Mouse (Mus musculus) erythroid progenitor cell, adult 5-6 weeks (primary cell): ENCODE data around the gene Foxk2. TPM values are rescaled to one million over a fixed set of nuclear protein-coding genes. Genes with fewer than 3 reads are reported as not detected.
A peak's percentile ranks its signal among the peaks of the same experiment; 100 is the strongest.

ENCODE experiments used
- ATAC-seq: replicated peaks from 2 replicates; pipeline ENCODE4 v1.8.0; 2016; ENCODE audit warnings: moderate number of reproducible peaks, mild to moderate bottlenecking, moderate TSS enrichment, inconsistent platforms; ENCODE audit not compliant: poor library complexity, low FRiP score, severe bottlenecking
- total RNA-seq, 2 experiments: library from RNA; stranded (forward) in 1 of 2; stranded (reverse) in 1 of 2; fragments of 150-400 nt in 1 of 2; fragments of 186-747, 209-891 nt in 1 of 2; gene quantifications; 2 replicates each; pipeline versions ENCODE4 v1.2.3 to v1.2.4; 2015 to 2017; ENCODE audit warnings: low replicate concordance in 2 of 2

Gene Foxk2
- total RNA-seq (2015; ENCODE audit: low replicate concordance) (16.6 and 18.4 TPM in 2 replicates), total RNA-seq (2017; ENCODE audit: low replicate concordance) (15.8 and 32.2 TPM in 2 replicates)

DNA sequence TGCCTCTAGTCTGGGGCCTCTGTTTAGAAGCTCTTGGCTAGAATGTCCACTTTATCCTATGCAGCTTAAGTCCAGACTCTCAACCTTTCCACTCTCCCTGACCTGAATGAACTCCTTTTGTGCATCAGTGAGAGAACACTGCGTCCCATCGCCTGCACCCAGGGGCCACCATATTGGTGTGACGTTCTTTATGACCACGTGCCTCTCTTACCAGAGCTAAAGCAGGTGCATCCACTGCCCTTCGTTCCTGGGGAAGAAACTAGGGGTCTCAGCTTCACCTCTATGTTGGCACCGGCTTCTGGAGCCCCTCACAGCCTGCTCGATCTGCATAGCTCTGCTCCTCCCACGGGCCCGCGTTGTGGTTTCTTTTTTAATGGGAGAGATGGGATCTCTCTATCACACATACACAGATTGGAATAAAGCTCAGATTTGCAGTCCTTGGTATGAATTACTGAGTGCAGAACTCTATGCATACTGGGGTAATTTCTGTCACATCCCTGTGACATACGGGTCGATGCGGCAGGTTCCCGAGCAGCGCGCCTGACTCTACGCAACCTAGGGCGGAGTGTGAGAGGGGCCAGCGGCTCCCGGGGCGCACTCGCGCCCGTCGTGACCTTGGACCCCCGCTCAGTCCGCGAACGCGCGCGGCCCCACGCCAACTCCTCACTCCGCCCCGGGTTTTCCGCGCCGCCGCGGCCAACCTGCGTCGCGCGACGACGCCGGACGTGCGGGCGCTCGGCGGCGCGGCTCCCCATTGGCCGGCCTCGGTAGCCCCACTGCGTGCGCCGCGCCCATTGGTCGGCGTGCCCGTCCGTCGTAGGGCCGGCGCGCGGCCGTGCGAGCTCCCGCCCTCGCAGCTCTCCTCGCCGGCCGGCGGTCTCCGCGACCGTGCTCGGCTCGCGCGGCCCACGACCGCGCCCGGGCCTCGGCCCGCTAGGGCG is at the start of gene Foxk2:
Gene Foxk2, plus strand, starts transcription at position 831 of the 941 bp plus-strand sequence.
- ATAC-seq: peak; percentile 96

DNA sequence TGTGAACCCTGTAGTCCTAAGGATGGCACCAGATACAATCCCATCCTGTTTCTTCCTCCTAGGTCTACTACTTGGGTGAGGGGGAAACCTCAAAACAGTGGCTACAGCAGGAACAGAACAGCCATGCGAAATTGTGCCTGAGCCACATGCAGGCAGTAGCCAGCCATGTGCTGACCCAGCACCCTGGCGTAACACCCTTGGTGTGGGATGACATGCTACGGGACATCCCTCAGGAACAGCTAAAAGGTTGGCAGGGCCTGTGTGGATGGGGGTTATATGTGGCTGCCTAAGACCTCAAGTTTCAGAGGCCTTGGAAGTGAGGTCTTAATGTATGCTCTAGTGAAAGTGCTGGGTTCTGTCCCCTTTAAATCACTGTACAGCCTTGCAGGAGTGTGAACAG is 43.0 kb upstream of the Foxk2 start:
- no peak for ATAC-seq

GRCm38 (mm10) chr11:121219776-121220175 is 40.0 kb upstream of the Foxk2 start:
- no peak for ATAC-seq

DNA sequence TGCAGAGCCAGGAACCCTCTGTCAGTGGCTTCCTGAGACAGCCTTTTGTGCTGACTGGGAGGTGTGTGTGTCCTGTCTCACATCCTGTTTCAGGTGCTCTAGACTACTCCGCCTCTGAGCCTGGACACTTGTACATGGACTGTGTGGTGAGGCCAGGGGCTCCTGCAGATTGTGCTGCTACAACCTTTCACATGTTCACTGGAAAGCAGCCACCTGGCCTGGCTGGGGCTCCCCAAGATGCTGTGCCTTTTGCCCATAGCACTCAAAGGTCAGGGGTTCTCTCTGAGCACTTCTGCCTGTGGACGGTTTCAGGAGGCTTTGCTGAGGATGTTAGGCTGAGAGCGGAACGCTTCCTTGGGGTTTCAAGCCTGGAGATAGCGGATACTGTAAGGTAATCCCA is 39.0 kb upstream of the Foxk2 start:
- ATAC-seq: no peak

DNA sequence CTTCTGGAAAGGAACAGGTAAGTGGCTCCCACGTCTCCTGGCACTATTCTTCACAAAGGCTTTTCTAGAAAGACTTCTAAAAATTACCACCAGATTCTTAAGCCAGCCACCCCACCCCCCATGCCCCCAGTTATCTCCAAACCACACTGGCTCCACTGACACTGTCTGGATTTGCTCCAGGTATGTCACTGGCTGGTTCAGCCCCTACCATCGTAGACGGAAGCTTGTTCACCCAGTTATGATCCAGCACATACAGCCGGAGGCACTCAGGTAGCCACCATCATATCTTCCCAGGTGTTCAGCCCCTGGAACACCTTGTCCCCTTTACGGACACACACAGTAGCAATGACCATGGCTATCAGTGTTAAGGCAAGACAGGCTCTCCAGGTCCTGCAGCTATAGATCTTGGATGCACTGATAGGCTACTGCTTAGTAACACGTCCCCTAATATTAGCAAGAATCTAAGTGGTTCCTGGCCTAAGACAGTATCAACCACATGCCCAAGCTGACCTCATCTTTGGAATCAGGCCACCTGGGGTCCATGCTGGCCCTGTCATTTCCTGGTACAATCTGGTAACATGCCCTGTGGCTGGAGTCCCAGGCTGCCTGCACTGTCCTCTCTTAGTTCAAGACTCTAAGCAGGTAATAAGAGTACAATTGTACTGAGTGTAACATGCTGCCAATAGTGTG is 38.3 kb upstream of the Foxk2 start:
- ATAC-seq: no peak

GRCm38 (mm10) chr11:121228129-121229017 is 31.4 kb upstream of the Foxk2 start:
- peak; percentile 27 for ATAC-seq

GRCm38 (mm10) chr11:121229018-121229439 is 30.8 kb upstream of the Foxk2 start, which contains the start of gene Cybc1:
Cybc1 (minus strand) TSS chr11:121229322.
- peak; percentile 90 for ATAC-seq

DNA sequence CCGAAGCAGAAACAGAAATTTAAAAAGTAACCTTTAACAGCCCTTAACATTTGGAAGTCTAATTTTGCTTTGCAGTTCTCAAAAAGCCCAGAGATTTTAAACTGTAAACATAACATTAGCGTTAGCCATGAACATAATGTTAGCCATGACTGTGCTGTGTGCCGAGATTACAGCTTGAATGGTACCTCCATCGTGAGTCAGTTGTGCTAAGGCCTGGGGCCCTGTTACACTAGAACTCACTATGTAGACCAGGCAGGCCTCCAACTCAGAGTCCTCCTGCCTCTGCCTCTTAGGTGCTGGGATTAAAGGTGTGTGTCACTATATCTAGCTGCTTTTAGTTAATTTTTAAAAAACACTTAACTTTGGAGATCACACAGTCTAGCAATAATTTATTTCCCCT is 28.6 kb upstream of the Foxk2 start:
- ATAC-seq: no peak

DNA sequence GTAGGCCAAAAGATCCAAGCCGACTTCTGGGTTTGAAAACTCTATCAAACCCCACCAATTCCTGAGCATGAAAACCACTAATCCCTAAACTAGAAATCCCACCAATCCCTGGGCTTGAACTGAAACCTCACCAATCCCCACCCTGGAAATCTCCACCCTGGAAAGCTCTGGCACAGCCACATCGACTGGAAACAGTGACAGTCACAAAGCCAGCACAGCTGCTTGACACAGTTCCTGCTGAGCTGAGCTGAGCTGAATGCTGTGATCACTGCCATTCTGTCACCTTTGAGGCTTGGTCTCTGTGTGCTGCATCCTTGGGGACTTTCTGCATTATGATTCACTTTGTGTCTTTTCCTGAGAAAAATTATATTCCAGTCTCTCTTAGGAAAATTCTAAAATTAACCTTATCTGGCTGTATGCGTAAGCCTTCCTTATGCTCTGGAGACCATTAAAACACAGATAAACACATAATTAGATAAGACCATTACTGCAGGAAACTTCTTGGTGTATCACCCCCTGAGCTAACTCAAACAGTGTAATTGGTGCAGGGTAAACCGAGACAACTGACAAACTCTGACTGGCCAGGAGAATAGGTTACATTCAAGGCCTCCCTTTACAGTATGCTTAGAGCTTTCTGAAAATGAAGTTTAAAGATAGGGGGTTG is 28.0 kb upstream of the Foxk2 start:
- ATAC-seq: no peak

GRCm38 (mm10) chr11:121232706-121233105 is 27.1 kb upstream of the Foxk2 start:
- ATAC-seq: no peak

- no peak for ATAC-seq
These were observed 24.1 kb upstream of the Foxk2 start for GRCm38 (mm10) chr11:121235475-121236238.

- ATAC-seq: peak; percentile 80
These were observed 23.0 kb upstream of the Foxk2 start, which contains the start of gene Narf for GRCm38 (mm10) chr11:121236564-121237344. Narf (plus strand) TSS chr11:121237253.

DNA sequence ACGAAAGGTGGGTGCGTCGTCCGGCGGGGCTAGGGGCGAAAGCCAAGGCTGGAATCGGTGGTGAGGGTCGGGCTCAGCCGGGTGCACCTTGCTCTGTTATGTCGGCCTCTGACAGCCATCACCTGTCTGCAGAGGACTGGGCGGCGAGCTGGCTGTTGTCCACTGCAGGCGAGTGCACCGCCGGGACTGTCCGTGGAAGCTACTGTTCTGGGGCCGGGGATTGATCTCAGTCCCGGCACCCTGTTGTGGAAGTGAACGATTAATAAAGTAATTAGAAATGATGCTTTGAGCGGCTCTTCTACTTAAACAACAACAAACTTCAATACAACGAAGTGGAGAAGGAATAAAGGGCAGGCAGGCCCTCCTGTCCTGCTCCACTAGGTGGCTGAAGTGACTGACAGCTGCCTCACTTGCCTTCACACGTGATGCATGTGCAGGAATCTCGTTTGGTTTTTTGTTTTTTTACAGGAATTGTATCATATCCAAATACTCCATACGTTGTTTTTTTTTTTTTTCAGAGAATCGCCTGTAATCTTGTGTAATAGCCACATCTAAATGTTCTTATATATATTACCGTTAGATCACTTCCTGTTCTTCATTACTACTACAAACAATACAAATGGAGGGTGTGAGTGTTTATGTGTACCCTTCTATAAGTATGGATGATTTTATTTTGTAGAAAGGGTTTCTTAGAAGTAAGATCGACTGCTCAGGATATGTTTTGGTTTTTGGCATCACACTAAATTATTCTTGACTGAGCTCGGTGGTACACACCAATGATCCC is 22.3 kb upstream of the Foxk2 start:
- peak; percentile 48 for ATAC-seq

GRCm38 (mm10) chr11:121239669-121240068 is 20.1 kb upstream of the Foxk2 start:
- peak; percentile 55 for ATAC-seq

GRCm38 (mm10) chr11:121250196-121250595 is 9.6 kb upstream of the Foxk2 start:
- no peak for ATAC-seq

GRCm38 (mm10) chr11:121260211-121260906 is 569 bp downstream of the Foxk2 start:
- peak; percentile 23 for ATAC-seq
